Mouse (Mus musculus): ENCODE results near the gene Ttll10. TPM values are rescaled to one million over a fixed set of nuclear protein-coding genes. Genes with fewer than 3 reads are reported as not detected.

Ttll10 gene
- polyA plus RNA-seq, 1 experiment from 2014 or later = 4.6 TPM

DNA sequence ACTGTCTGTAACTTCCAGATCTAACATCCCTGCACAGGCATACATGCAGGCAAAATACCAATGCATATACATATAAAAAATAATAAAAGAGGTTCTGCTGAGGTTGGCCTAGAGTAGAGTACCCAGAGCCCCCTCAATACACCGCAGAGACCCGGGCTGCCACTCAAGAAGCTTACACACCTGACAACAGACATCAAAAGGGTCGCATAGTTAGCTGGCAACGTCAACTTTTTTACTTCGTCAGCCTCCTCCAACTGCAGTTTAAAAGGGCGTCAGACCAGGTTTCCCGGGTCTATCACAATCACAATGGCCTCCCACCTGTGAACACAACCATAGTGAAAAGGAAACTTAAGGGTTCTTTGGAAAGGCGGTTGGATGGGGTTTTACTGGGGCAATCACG is 35.7 kb downstream of the Ttll10 start:
- Histone ChIP-seq H3K36me3 (ENCODE audit: control insufficient read depth, insufficient read depth, low read length) (no peaks in the 10 kb centered on the region), H3K9me3 (replicated peaks; ENCODE audit: control insufficient read depth, low read length) (no peaks in the 10 kb centered on the region), H3K4me1 (ENCODE audit: control insufficient read depth, insufficient read depth, low read length) (peaks cover 12% of the 10 kb centered on the region; the same call in 1 of the 2 replicates), H3K4me3 (replicated peaks; ENCODE audit: low read length) (no peak overlapping the region), H3K9ac (ENCODE audit: low read length) (no peak overlapping the region), H3K27me3 (ENCODE audit: control insufficient read depth, insufficient read depth, low read length) (no peaks in the 10 kb centered on the region), H3K27ac (ENCODE audit: low read length) (no peak overlapping the region), H3K4me2 (ENCODE audit: low read depth, low read length) (no peak overlapping the region)
- ATAC-seq (ENCODE audit: insufficient read depth, low FRiP score) = no peak
- WGBS = 78% methylated on average over 9 of the region's 9 CpGs

DNA sequence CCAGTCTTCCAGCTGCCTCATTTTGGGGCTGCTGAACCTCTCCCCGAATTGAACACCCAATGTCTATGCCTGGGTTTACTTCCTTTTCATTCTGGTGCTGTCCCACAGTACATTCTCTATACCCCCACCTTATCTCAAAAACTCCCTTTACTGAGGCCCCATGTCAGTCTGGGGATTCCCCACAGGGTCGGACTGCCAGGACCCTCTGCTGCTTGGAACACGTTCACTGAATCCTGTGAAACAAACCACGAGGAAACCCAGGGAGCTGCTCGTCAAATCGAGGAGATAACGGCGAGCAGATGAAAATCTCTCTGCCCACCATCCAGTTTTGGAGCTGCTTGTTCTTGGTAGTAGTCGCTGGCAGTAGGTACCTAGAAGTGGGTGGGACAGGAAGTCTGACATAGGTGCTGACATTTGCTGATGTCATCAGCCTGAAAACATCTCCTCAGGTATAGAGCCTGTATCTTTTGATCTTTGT is 37.2 kb downstream of the Ttll10 start:
- 46% methylated on average over 9 of the region's 9 CpGs for WGBS
- no peak overlapping the region for H3K9ac ChIP-seq (ENCODE audit: low read length)

DNA sequence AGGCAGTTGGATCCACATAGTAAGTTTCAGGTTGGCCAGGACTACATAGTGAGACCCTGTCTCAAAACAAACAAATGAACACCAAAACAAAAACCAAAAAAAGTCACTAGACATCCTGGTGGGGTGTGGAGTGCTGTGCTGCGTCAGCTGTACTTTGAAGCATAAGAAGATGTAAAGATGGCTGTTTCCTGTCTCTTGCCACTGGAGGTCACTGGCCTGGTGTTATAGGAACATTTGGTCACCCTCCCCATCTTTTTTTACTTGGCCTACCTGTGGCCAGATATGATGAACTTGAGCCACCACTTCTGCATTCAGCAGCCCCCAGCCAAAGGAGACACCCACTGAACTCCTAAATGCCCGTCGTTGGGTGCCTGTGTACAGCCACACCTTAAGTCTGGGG is 37.8 kb downstream of the Ttll10 start:
- Histone ChIP-seq H3K36me3 (ENCODE audit: control insufficient read depth, insufficient read depth, low read length) (no peaks in the 10 kb centered on the region), H3K27me3 (ENCODE audit: control insufficient read depth, insufficient read depth, low read length) (no peaks in the 10 kb centered on the region), H3K9me3 (replicated peaks; ENCODE audit: control insufficient read depth, low read length) (no peaks in the 10 kb centered on the region), H3K4me1 (ENCODE audit: control insufficient read depth, insufficient read depth, low read length) (peaks cover 9% of the 10 kb centered on the region; the same call in 1 of the 2 replicates), H3K27ac (ENCODE audit: low read length) (no peak overlapping the region), H3K9ac (ENCODE audit: low read length) (no peak overlapping the region), H3K4me3 (replicated peaks; ENCODE audit: low read length) (no peak overlapping the region), H3K4me2 (ENCODE audit: low read depth, low read length) (no peak overlapping the region)
- ATAC-seq (ENCODE audit: insufficient read depth, low FRiP score) = no peak
- WGBS = 54% methylated on average over 3 of the region's 3 CpGs

More for the DNA sequence above, 37.2 kb downstream of the Ttll10 start:
- Histone ChIP-seq H3K9me3 (replicated peaks; ENCODE audit: control insufficient read depth, low read length) (no peaks in the 10 kb centered on the region), H3K27ac (ENCODE audit: low read length) (no peak overlapping the region), H3K4me1 (ENCODE audit: control insufficient read depth, insufficient read depth, low read length) (peaks cover 12% of the 10 kb centered on the region; the same call in 1 of the 2 replicates), H3K4me2 (ENCODE audit: low read depth, low read length) (no peak overlapping the region), H3K27me3 (ENCODE audit: control insufficient read depth, insufficient read depth, low read length) (no peaks in the 10 kb centered on the region), H3K36me3 (ENCODE audit: control insufficient read depth, insufficient read depth, low read length) (no peaks in the 10 kb centered on the region), H3K4me3 (replicated peaks; ENCODE audit: low read length) (no peak overlapping the region)
- ATAC-seq (ENCODE audit: insufficient read depth, low FRiP score) = no peak

DNA sequence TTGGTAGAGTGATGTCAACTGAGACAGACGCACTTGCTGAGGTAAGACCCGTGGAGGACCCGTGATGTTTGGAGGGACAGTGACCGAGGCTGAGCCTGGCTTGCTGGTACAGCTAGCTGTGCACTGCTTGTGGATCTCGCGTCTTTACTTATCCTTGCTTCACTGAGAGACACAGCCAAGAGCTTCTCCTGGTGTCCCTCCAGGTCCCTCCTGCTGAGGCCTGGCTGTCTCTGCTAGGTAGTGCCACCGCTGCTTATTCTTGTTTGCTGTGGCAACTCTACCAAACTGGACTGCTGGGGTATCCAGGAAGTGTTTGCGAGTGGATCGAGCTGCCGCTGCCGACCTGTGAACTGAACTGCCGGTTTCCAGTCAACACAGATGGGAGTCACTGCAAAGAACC is 39.4 kb downstream of the Ttll10 start:
- no peaks in the 10 kb centered on the region for H3K27me3 ChIP-seq (ENCODE audit: control insufficient read depth, insufficient read depth, low read length)
- H3K9me3 ChIP-seq (replicated peaks; ENCODE audit: control insufficient read depth, low read length) = no peaks in the 10 kb centered on the region
- H3K27ac ChIP-seq (ENCODE audit: low read length) = no peak overlapping the region
- no peaks in the 10 kb centered on the region for H3K36me3 ChIP-seq (ENCODE audit: control insufficient read depth, insufficient read depth, low read length)
- H3K4me3 ChIP-seq (replicated peaks; ENCODE audit: low read length) = no peak overlapping the region
- no peak for ATAC-seq (ENCODE audit: insufficient read depth, low FRiP score)
- no peak overlapping the region for H3K9ac ChIP-seq (ENCODE audit: low read length)
- no peaks in the 10 kb centered on the region for H3K4me1 ChIP-seq (ENCODE audit: control insufficient read depth, insufficient read depth, low read length)
- H3K4me2 ChIP-seq (ENCODE audit: low read depth, low read length) = no peak overlapping the region
- 87% methylated on average over 12 of the region's 12 CpGs for WGBS

DNA sequence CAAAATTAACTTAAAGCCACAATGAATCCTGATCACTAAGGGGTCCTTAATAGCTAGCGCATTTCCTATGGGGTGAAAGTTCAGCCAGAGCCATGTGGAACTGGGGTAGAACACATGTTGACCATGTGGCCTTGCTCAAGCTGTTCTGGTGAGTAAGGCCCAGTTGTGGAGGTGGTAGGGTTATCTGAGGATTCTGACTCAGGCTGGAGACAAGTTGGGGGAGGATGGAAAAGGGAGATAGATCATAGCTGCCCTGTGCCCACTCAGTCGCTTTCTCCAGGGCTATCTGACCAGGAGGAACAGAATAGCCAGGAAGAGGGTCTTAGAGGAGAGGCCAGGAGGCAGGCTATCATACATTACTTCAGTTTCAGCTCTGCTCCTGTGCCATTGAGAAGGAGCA is 44.8 kb downstream of the Ttll10 start:
- ATAC-seq (ENCODE audit: insufficient read depth, low FRiP score) = no peak
- peaks cover 10% of the 10 kb centered on the region for H3K36me3 ChIP-seq (ENCODE audit: control insufficient read depth, insufficient read depth, low read length)
- 84% methylated on average over 2 of the region's 2 CpGs for WGBS

DNA sequence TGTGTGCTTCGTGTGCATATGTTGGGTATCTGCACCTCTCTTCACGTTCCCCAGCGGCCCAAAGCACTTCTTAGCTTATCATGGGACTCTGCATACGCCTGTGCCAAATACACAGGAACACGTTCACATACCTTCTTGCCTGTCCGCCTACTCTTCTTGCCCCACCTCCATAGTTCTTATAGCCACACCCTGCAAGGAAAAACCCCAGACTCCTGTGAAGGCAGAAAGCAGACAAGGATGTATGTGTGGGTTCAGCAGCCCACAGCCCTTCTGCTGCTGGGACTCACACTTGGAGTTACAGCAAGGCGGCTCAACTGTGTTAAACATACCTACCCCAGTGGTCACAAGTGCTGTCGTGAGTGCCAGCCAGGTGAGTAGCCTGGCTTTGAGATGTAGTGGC is 45.6 kb downstream of the Ttll10 start, which contains the start of gene Tnfrsf4:
TSS of gene Tnfrsf4 (plus strand) at position 207 of the 400 bp plus-strand sequence.
- H3K4me3 ChIP-seq (replicated peaks; ENCODE audit: low read length) = no peak within 1 kb of the TSS
- H3K9ac ChIP-seq (ENCODE audit: low read length) = no peak within 1 kb of the TSS
- no peaks in the 10 kb centered on the region for H3K27me3 ChIP-seq (ENCODE audit: control insufficient read depth, insufficient read depth, low read length)
- H3K27ac ChIP-seq (ENCODE audit: low read length) = no peak within 1 kb of the TSS
- no peak within 1 kb of the TSS for H3K4me2 ChIP-seq (ENCODE audit: low read depth, low read length)
- no peaks in the 10 kb centered on the region for H3K9me3 ChIP-seq (replicated peaks; ENCODE audit: control insufficient read depth, low read length)
- H3K4me1 ChIP-seq (ENCODE audit: control insufficient read depth, insufficient read depth, low read length) = no peaks in the 10 kb centered on the region
- H3K36me3 ChIP-seq (ENCODE audit: control insufficient read depth, insufficient read depth, low read length) = peaks cover 18% of the 10 kb centered on the region
- WGBS = 72% methylated on average over 8 of the region's 8 CpGs
- no peak for ATAC-seq (ENCODE audit: insufficient read depth, low FRiP score)

More for the DNA sequence above, 44.8 kb downstream of the Ttll10 start:
- no peaks in the 10 kb centered on the region for H3K4me1 ChIP-seq (ENCODE audit: control insufficient read depth, insufficient read depth, low read length)
- H3K9me3 ChIP-seq (replicated peaks; ENCODE audit: control insufficient read depth, low read length) = no peaks in the 10 kb centered on the region
- no peak overlapping the region for H3K4me3 ChIP-seq (replicated peaks; ENCODE audit: low read length)
- no peak overlapping the region for H3K4me2 ChIP-seq (ENCODE audit: low read depth, low read length)
- H3K27me3 ChIP-seq (ENCODE audit: control insufficient read depth, insufficient read depth, low read length) = no peaks in the 10 kb centered on the region
- no peak overlapping the region for H3K27ac ChIP-seq (ENCODE audit: low read length)
- no peak overlapping the region for H3K9ac ChIP-seq (ENCODE audit: low read length)

DNA sequence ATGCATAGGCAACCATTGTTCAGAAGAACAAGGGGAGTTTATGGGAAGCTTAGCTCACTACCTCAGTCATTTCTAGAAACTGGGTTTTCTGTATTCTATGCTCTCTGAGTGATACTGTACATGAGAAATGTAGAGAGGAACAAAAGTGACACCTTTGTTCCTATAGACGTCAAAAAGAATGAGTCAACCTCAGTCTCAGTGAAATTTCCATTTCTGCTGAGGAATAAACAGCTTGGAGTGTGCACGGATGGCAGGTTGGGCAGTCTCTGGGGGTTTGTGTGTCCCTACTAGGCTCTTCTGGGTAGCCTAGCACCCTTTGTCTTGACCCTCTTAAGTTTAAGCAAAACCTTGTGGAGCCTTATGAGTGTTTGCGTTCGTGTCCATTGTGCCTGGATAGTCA is 50.8 kb downstream of the Ttll10 start:
- 95% methylated on average over 4 of the region's 4 CpGs for WGBS
- H3K9me3 ChIP-seq (replicated peaks; ENCODE audit: control insufficient read depth, low read length) = no peaks in the 10 kb centered on the region
- no peak overlapping the region for H3K27ac ChIP-seq (ENCODE audit: low read length)
- ATAC-seq (ENCODE audit: insufficient read depth, low FRiP score) = no peak
- no peak overlapping the region for H3K4me3 ChIP-seq (replicated peaks; ENCODE audit: low read length)
- peaks cover 35% of the 10 kb centered on the region for H3K36me3 ChIP-seq (ENCODE audit: control insufficient read depth, insufficient read depth, low read length)
- no peaks in the 10 kb centered on the region for H3K4me1 ChIP-seq (ENCODE audit: control insufficient read depth, insufficient read depth, low read length)
- no peak overlapping the region for H3K4me2 ChIP-seq (ENCODE audit: low read depth, low read length)
- H3K27me3 ChIP-seq (ENCODE audit: control insufficient read depth, insufficient read depth, low read length) = no peaks in the 10 kb centered on the region
- H3K9ac ChIP-seq (ENCODE audit: low read length) = no peak overlapping the region

DNA sequence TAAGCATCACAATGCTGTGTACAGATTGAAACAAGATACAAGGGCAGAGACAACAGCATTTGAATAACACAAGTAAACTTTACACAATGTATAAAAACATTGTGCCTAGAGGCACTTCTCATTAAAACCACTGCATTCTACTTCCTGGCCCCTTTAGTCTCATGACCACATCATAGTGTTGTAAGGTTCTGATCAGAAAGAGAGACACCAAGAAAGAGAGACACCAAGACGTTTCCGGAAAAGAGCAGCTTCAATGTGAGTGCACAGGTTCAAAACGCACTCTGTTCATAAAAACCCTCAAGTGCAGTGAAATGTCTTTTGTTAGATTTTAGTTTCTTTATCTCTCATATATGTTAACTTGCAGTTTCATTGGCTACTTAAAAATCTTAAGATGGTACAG is 55.1 kb downstream of the Ttll10 start:
- Histone ChIP-seq H3K36me3 (ENCODE audit: control insufficient read depth, insufficient read depth, low read length) (peaks cover 41% of the 10 kb centered on the region), H3K4me2 (ENCODE audit: low read depth, low read length) (no peak overlapping the region), H3K4me1 (ENCODE audit: control insufficient read depth, insufficient read depth, low read length) (no peaks in the 10 kb centered on the region), H3K4me3 (replicated peaks; ENCODE audit: low read length) (no peak overlapping the region), H3K9ac (ENCODE audit: low read length) (no peak overlapping the region), H3K27me3 (ENCODE audit: control insufficient read depth, insufficient read depth, low read length) (no peaks in the 10 kb centered on the region), H3K27ac (ENCODE audit: low read length) (no peak overlapping the region), H3K9me3 (replicated peaks; ENCODE audit: control insufficient read depth, low read length) (no peaks in the 10 kb centered on the region)
- WGBS = 94% methylated on average over 3 of the region's 3 CpGs
- ATAC-seq (ENCODE audit: insufficient read depth, low FRiP score) = no peak

DNA sequence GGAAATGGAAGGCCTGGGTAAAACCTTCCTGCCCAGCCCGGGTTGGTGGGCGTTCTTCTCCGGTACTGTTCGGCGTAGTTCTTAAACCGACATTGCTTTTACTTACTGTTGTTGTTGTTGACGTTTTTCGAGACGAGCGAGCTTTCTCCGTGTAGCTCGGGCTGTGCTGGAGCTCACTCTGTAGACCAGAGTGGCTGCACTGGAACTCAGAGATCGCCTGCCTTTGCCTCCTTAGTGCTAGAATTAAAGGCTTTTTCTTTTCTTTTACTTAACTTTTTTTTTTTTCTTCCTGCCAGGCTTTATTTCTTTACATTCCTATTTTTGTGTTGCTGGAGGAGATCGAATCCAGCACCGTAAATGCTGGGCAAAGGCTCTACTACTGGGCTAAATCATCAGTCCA is 65.6 kb downstream of the Ttll10 start:
- H3K27ac ChIP-seq (ENCODE audit: low read length) = peak overlapping the region; percentile 97
- no peaks in the 10 kb centered on the region; the same call in none of the 2 replicates for H3K36me3 ChIP-seq (ENCODE audit: control insufficient read depth, insufficient read depth, low read length)
- H3K4me1 ChIP-seq (ENCODE audit: control insufficient read depth, insufficient read depth, low read length) = peaks cover 21% of the 10 kb centered on the region
- peak overlapping the region; percentile 94 for H3K9ac ChIP-seq (ENCODE audit: low read length)
- peak overlapping the region; percentile 95 for H3K4me3 ChIP-seq (replicated peaks; ENCODE audit: low read length)
- H3K4me2 ChIP-seq (ENCODE audit: low read depth, low read length) = peak overlapping the region; percentile 80
- no peaks in the 10 kb centered on the region for H3K9me3 ChIP-seq (replicated peaks; ENCODE audit: control insufficient read depth, low read length)
- H3K27me3 ChIP-seq (ENCODE audit: control insufficient read depth, insufficient read depth, low read length) = no peaks in the 10 kb centered on the region
- no peak for ATAC-seq (ENCODE audit: insufficient read depth, low FRiP score)
- WGBS = 6% methylated on average over 15 of the region's 15 CpGs
